Mouse (Mus musculus): Measurements from ENCODE around the gene Fthl17f. TPM values are rescaled to one million over a fixed set of nuclear protein-coding genes. Genes with fewer than 3 reads are reported as not detected.

Gene Fthl17f
- not detected for polyA plus RNA-seq (2014; fragmentation: Illumina TruSeq; extraction: RNeasy Lipid Tissue Mini Kit (QIAGEN cat#74804); ENCODE audit: low replicate concordance)

GRCm38 (mm10) chrX:9062715-9063114, at the start of gene Fthl17f:
Fthl17f (plus strand) TSS chrX:9063015.

GRCm38 (mm10) chrX:9033193-9033592, 29.6 kb upstream of the Fthl17f start, which contains the start of gene Fthl17e:
Fthl17e (plus strand) TSS chrX:9033493.

GRCm38 (mm10) chrX:9104262-9104661, 41.4 kb downstream of the Fthl17f start, which contains the start of gene 4930402K13Rik:
4930402K13Rik (plus strand) TSS chrX:9104562.

Other genes with a start within 250 kb of the Fthl17f start
- not detected for gene Gm6592, start 219.0 kb upstream of the Fthl17f start, polyA plus RNA-seq (2014; fragmentation: Illumina TruSeq; extraction: RNeasy Lipid Tissue Mini Kit (QIAGEN cat#74804); ENCODE audit: low replicate concordance)
- gene Gm5751, start 188.8 kb upstream of the Fthl17f start, polyA plus RNA-seq (2014; fragmentation: Illumina TruSeq; extraction: RNeasy Lipid Tissue Mini Kit (QIAGEN cat#74804); ENCODE audit: low replicate concordance): not detected
- 3.1 TPM for gene B630019K06Rik, start 170.6 kb upstream of the Fthl17f start, polyA plus RNA-seq (2014; fragmentation: Illumina TruSeq; extraction: RNeasy Lipid Tissue Mini Kit (QIAGEN cat#74804); ENCODE audit: low replicate concordance)
- gene Fthl17b, start 100.0 kb upstream of the Fthl17f start, polyA plus RNA-seq (2014; fragmentation: Illumina TruSeq; extraction: RNeasy Lipid Tissue Mini Kit (QIAGEN cat#74804); ENCODE audit: low replicate concordance): not detected
- gene Fthl17c, start 86.5 kb upstream of the Fthl17f start, polyA plus RNA-seq (2014; fragmentation: Illumina TruSeq; extraction: RNeasy Lipid Tissue Mini Kit (QIAGEN cat#74804); ENCODE audit: low replicate concordance): not detected
- gene Fthl17d, start 76.3 kb upstream of the Fthl17f start, polyA plus RNA-seq (2014; fragmentation: Illumina TruSeq; extraction: RNeasy Lipid Tissue Mini Kit (QIAGEN cat#74804); ENCODE audit: low replicate concordance): not detected
- gene Fthl17e, start 29.5 kb upstream of the Fthl17f start, polyA plus RNA-seq (2014; fragmentation: Illumina TruSeq; extraction: RNeasy Lipid Tissue Mini Kit (QIAGEN cat#74804); ENCODE audit: low replicate concordance): not detected
- not detected for gene 4930402K13Rik, start 41.5 kb downstream of the Fthl17f start, polyA plus RNA-seq (2014; fragmentation: Illumina TruSeq; extraction: RNeasy Lipid Tissue Mini Kit (QIAGEN cat#74804); ENCODE audit: low replicate concordance)
- 0.45 TPM for gene Lancl3, start 136.9 kb downstream of the Fthl17f start, polyA plus RNA-seq (2014; fragmentation: Illumina TruSeq; extraction: RNeasy Lipid Tissue Mini Kit (QIAGEN cat#74804); ENCODE audit: low replicate concordance)
- gene Gm14862, start 193.9 kb downstream of the Fthl17f start, polyA plus RNA-seq (2014; fragmentation: Illumina TruSeq; extraction: RNeasy Lipid Tissue Mini Kit (QIAGEN cat#74804); ENCODE audit: low replicate concordance): not detected
- gene Xk, start 209.7 kb downstream of the Fthl17f start, polyA plus RNA-seq (2014; fragmentation: Illumina TruSeq; extraction: RNeasy Lipid Tissue Mini Kit (QIAGEN cat#74804); ENCODE audit: low replicate concordance): 26.5 TPM
- gene H2al1m, start 220.7 kb downstream of the Fthl17f start, polyA plus RNA-seq (2014; fragmentation: Illumina TruSeq; extraction: RNeasy Lipid Tissue Mini Kit (QIAGEN cat#74804); ENCODE audit: low replicate concordance): not detected